Mouse (Mus musculus): ENCODE measurements at regions not wholly inside any gene's neighbourhood (a gene's known extent, or its start where the extent isn't known, plus 50 kb on each side); places are given as distances from the start of the nearest gene placed in this dataset.

DNA sequence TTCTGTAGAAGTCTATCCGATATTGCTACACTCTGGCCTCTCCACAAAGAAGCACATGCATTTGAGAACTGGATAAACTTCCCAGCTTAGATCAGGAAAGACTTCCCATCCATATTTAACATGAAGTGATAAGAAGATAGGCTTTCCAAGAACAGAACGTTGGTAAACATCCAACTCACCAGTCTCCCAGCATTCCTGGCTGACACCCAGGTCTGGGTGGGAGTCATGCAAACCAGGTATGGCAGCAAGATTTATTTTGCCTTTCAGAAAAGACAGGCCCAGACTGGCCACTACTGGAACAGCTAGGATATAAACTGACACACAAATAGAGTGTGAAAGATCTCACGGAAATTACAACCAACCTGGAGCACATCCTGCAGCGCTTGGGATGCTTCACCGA is 459.6 kb downstream of the Psat1 start:
- no peak for DNase-seq (ENCODE audit: low spot score)

GRCm38 (mm10) chr19:15481605-15482004 is 465.5 kb downstream of the Psat1 start:
- DNase-seq (ENCODE audit: low spot score) = no peak

GRCm38 (mm10) chr19:15469541-15469940 is 477.6 kb downstream of the Psat1 start:
- DNase-seq (ENCODE audit: low spot score) = no peak

- no peak for DNase-seq (ENCODE audit: low spot score)
Observed at GRCm38 (mm10) chr19:15466713-15467112, 480.4 kb downstream of the Psat1 start.

DNA sequence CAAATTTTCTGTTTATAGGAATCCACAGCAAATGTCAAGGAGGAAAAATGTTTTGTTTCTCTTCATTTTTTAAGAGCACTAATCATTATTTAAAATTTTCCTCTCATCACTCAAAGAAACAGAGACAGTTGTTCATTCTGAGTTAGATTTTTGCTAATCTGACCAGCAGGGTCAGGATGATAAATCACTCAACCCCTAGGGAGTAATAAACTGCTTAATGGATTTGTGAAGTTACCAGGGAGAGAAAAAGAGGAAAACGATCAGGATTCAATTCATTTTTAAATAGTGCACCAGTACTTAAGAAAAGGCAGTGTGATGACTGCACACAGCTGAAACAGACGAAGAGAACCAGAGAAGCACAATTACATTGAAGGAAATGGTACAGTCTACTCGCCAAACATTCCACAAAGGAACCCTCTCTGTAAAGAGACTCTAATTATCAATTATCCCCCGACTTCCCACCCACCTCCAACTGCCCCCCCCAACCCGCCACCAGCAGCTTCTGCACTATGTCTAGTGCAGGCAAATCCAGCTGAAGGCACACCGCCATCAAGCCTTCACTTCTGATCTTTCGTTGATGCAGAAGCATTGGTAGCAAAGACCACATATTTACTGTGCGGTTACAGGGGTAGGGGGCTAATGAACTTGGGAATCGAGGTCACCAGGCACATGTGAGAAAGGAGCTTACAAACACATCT is 481.9 kb downstream of the Psat1 start:
- DNase-seq (ENCODE audit: low spot score) = no peak

DNA sequence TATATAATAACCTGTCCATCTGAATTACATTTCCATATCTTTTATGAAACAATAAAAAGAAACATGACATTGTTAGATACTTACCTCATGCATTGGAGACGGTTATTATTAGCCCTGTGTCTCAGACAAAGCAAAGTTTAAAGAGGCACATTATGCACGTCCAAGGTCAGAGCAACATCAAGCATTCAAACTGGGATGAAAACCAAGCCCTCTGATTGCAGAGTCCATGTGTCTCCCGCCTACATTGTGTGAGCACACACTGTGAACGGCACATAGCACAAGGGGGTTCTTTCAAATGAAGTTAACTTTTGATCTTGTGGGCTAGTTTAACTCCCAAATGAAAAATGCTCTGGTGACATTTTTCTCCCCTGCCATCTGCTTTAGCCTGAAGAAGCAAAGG is 489.3 kb downstream of the Psat1 start:
- DNase-seq (ENCODE audit: low spot score) = no peak

DNA sequence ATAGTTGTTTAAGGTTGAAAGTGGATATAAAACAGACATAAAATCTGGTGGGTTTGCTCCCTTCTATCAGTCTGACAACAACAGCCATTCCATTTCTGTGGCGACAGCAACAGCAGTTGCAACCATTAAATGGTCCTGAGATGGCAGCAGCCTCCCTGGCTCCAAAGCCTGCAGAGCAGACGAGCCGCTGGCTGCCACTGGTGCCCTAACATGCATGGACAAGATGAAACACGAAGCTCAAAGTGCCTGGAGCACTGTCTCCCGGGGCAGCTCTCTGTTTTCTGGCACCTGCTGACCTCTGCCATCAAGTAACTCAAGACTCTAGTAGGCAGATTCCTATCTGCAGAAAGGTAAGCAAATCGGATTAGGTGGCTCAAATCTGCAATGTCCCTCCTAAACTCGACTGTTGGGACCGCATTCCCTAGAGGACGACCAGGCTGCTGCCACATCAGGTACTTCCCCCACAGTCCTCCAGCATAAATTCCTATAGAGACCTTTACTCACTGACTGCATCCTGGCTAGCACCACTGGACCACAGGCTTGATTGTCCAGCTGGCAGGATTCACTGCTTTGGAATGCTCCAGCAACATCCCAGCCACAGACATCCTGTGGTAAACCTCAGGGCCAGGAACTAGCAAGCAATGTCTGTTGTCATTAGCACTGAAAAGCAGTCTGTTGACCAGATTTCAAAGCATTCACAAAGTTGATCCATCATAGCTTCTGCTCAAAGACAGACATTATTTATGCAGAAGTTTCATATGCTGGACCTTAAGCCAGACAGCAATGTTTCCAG is 490.0 kb downstream of the Psat1 start:
- DNase-seq (ENCODE audit: low spot score) = no peak

DNA sequence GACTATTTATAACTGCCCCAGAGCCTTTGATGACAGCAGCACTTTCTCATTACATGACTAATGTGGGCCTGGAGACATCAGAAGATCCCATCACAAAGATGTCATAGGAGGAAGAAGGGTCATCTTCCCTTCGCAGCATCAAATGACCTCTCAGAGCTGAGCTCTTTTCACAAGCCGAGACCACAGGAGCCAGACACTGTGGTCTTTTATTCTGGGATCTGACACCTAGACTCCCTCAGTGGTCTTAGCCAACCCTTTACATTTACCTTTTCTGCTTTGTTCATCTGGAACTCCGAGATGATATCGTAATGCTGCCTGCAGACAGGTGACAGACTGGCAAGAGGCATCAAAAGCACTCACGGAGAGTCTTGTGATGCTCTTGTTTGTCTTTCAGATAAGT is 498.1 kb downstream of the Psat1 start:
- no peak for DNase-seq (ENCODE audit: low spot score)

DNA sequence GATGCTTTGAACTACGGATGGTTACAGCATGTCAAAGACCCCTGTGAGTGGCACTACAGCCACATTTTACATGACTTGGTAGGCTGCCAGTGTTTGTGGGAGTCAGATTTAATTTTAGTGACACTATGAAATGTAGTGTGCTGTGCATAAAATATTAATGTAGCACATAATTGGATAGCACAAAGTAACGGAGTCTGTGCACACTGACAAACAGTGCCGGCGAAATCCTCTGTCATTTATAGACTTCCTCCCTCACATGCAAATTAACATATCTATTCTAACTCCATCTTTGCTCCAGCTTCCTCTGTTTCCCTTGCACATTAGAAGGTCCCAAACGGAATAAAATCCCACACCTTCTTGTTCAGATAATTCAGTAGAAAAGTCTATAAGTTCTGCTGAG is 515.3 kb downstream of the Psat1 start:
- DNase-seq (ENCODE audit: low spot score) = no peak

GRCm38 (mm10) chr19:15421311-15421710 is 525.8 kb downstream of the Psat1 start:
- no peak for DNase-seq (ENCODE audit: low spot score)

- no peak for DNase-seq (ENCODE audit: low spot score)
Observed at GRCm38 (mm10) chr19:15398624-15399023, 548.5 kb downstream of the Psat1 start.

DNA sequence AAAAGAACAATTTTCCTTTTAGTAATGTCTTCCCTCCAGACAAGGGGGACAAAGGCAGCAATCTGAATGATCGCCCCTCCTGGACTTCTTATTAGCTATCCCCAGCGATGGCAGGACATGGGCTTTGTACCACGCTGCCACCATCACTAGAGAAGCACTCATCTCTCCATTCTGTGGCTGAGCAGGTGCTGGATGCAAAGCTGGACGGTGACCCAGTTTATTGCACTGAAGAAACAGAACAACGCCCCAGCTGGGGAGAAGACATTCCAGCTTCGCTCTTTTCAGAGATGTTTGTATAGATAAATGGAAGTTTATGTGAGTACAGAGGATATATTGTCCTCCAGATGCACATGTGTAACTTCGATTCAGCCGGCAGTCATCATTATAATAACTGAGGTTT is 575.5 kb downstream of the Psat1 start:
- DNase-seq (ENCODE audit: low spot score) = no peak

GRCm38 (mm10) chr19:15366951-15367350 is 580.2 kb downstream of the Psat1 start:
- DNase-seq (ENCODE audit: low spot score) = no peak

GRCm38 (mm10) chr19:15357181-15357580 is 590.0 kb downstream of the Psat1 start:
- DNase-seq (ENCODE audit: low spot score) = no peak

- DNase-seq (ENCODE audit: low spot score) = no peak
Observed at GRCm38 (mm10) chr19:15348356-15348755, 598.8 kb downstream of the Psat1 start.

- DNase-seq (ENCODE audit: low spot score) = no peak
Observed at GRCm38 (mm10) chr19:15342229-15342628, 604.9 kb downstream of the Psat1 start.

DNA sequence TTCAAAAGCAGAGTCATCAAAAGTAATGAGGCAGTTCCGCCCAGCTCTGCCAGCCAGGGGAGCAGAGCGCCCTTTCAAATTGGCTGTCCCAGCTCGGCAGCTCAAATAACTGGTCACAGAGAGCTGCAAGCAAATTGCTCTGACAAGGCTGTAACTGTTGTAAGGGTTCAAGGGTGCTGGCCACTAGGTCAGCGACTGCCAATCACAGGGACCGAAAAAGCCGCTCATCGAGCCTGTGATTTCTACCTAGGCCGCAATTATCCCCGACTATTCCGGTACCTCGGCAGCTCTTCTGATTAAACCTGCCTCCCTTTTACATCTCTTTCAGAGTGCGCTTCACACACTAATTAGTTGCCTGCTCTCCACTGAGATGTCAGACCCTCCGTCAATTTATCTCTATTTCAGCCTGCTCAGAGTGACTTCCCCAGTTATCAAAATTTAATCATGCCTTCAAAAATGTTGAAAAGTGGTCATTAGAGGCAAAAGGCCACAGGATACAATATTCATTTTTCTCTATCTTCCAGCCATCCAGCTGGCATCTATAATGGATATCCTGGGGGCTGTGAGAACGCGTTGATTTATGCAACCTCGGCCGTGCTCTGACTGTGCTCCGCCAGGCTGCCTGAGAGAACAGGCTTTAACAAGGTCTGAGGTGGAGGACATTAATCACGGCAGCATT is 606.7 kb downstream of the Psat1 start:
- no peak for DNase-seq (ENCODE audit: low spot score)

- DNase-seq (ENCODE audit: low spot score) = no peak
Observed at GRCm38 (mm10) chr19:15339979-15340304, 607.2 kb downstream of the Psat1 start.

DNA sequence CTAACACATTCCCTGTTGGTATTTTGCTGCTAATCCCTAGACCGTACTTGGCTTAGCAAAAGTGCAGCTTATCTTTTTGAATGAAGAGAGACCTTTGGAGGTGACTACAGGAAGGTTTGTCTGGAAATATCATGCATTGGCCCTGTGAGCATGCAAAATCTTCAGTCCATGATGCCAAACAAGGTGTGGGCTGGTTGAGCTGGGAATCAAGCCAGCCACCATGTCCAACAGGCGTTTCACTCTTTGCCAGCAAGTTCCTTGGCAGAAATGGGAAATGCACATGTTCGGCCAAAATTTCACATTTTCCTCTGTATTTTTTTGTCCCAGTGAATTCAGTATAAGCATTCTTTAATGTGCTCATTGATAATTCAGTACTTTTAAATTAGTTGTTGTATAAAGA is 617.0 kb downstream of the Psat1 start:
- DNase-seq (ENCODE audit: low spot score) = no peak

GRCm38 (mm10) chr19:15299474-15299873 is 647.7 kb downstream of the Psat1 start:
- DNase-seq (ENCODE audit: low spot score) = no peak

DNA sequence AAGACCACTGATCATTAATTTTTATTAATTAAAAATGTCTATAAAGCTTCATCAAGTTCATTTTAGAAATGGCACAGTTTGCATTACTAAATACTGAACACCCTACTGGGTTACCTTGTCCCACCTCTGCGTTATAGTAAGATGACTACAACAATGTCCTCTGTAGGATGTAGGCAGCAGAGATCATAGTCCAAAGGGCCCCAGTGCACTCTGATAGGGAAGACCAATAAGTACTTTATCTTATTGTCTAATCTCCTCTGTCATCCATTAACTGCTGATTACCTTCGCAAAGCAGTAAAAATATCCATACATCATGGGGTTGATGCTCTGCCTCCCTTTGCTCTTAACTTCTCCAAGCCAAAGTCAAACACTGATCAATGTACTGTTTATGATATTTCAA is 662.1 kb downstream of the Psat1 start:
- no peak for DNase-seq (ENCODE audit: low spot score)

DNA sequence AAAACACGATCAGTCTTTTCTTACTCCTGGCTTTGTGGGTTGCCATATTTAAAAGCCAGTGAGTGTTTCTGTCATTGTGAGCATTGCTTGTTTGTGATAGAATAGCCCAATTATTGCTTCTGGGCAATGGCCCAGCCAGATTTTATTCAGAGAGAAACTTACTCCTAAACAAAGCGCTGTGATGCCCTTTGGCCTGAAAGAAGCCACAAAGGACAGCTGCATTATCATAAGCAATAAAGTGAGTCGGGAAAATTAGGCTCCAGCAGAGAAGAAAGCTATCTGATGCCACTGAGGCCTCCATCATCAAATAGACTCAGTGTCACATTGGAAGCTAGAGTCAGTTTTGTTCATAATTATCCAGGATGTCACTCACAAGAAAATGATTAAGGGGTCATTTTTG is 644.9 kb upstream of the Tle4 start:
- DNase-seq (ENCODE audit: low spot score) = no peak

All from spleen, adult 12 weeks (tissue).